Mouse (Mus musculus) adrenal gland, postnatal 25 days (tissue): ENCODE results near the gene Zfp672. TPM values are rescaled to one million over a fixed set of nuclear protein-coding genes. Genes with fewer than 3 reads are reported as not detected.

Experiments
- DNase-seq: peaks from one replicate; pipeline ENCODE4 v3.0.0; 2021; ENCODE audit warnings: mixed read lengths
- total RNA-seq: library from RNA; stranded (reverse); gene quantifications from 2 replicates; pipeline ENCODE4 v1.2.3, GENCODE M21; 2021

Gene Zfp672
- total RNA-seq, 1 experiment from 2014 or later = 53.1 TPM

DNA sequence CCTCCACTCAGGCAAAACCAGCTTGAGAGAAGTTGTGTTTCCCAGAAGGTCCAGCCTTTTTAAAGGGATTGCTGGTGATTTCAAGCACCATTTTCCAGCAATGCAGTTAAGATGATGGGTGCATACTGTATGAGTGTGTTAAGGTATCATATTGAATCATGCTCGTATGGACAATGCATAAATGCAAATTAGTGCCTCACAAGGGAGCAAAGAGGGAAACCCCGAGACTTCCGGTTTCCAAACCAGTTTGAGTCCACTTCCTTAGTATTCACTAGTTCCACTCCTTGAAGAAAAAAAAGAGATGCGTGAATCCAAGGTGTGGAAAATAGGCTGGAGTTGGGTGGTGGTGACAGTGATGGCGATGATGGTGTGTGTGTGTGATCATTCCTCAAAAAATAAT lies 47.6 kb downstream of the Zfp672 start:
- no peak for DNase-seq

DNA sequence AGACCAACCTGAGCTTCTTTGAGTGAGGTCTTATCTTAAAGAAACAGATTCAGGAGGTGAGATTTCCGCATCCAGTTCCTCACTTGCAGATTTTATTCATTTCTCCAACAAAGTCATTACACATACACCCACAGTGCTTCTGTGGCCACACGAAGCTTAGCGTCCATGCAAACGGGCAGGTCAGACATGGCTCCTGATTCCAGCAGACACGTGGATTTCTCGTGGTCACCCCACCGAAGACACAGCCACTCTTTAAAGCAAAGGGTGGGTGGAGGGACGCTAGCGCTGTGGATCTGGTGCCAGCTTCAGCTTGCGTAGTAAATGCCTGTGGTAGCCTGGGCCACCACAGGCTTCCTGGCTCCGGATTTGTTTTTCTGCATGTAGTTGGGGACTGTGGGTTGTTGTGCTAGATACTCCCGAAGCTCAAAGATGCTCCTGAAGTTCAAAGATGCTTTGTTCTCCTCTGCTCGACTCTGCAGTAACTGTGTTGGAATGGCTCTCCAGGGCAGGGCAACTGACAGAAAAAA lies 48.1 kb downstream of the Zfp672 start:
- no peak for DNase-seq

DNA sequence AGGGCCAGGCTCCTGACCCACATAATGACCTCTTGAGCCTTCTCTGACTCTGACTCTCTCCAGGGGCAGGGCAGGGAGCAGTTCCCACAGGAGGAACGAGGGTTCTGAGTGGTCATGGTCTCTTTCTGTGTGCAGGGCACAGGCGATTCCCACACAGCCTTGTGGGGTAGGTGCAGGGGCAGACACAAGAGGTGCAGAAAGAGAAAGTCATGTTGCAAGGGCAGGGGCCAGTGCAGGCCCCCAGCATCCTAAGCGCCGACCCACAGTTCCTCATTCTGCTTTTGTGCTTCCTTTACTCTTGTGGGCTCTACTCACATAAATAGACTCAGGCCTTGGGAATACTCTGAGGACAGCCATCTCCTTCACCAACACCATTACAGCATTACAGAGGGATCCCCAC lies 54.4 kb downstream of the Zfp672 start:
- no peak for DNase-seq

DNA sequence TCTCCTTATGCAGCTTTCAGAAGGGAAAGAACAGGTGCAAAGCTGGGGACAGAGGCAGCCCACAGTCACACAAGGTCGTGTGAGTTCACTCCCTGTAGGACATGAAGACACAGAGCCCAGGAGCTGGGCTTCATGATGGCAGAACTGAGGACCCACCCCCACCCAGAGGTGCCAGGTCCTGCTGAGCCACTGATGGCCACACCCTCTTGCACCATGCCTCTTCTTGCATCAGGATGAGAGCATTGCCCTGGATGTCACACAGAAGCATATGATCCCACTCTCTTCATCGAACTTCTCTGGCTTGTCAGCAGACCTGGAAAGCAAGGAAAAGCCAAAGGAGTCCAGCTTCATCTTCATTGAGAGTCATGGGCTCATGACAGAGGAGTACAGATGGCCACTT lies 55.6 kb downstream of the Zfp672 start, which contains the start of gene 4930438A08Rik:
Gene 4930438A08Rik, plus strand, starts transcription at position 228 of the 400 bp plus-strand sequence.
- DNase-seq = no peak

DNA sequence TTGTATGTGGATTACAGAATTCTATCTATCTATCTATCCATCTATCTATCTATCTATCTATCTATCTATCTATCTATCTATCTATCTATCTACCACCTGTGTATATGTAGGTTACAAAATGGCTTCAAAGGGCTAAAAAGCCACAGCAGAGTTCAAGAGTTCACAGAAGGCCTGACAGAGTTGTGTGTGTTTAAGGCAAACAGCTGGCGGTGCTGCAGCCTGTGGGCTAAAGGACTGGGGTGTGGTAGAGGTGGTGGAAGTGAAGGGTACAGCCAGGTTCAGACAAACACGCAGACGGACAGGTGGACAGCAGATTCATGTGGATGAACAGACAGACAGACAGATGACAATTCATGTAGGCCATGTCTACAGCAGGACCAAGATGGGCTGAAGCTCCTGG lies 61.9 kb downstream of the Zfp672 start:
- no peak for DNase-seq

Other genes starting within 250 kb of the Zfp672 start
- 1.0 and 1.7 TPM in 2 replicates for gene Gm12248, start 237.2 kb downstream of the Zfp672 start, total RNA-seq
- gene Cnot8, start 226.2 kb downstream of the Zfp672 start, total RNA-seq = 54.1 and 65.5 TPM in 2 replicates
- 23.3 and 26.5 TPM in 2 replicates for gene Gemin5, start 161.8 kb downstream of the Zfp672 start, total RNA-seq
- 70.7 and 72.0 TPM in 2 replicates for gene Mrpl22, start 158.7 kb downstream of the Zfp672 start, total RNA-seq
- gene Igtp, start 130.8 kb downstream of the Zfp672 start, total RNA-seq = 8.8 and 11.8 TPM in 2 replicates
- gene Irgm2, start 130.7 kb downstream of the Zfp672 start, total RNA-seq = 10.6 and 14.0 TPM in 2 replicates
- not detected in 2 replicates for gene 4930438A08Rik, start 55.5 kb downstream of the Zfp672 start, total RNA-seq
- 14.4 and 17.3 TPM in 2 replicates for gene Zfp692, start 23.3 kb downstream of the Zfp672 start, total RNA-seq
- gene Sh3bp5l, start 385 bp upstream of the Zfp672 start, total RNA-seq = 41.7 and 64.5 TPM in 2 replicates
- not detected in 2 replicates for gene Lypd8, start 48.7 kb upstream of the Zfp672 start, total RNA-seq
- gene 1810065E05Rik, start 90.8 kb upstream of the Zfp672 start, total RNA-seq = not detected in 2 replicates
- not detected in 2 replicates for gene Gm12253, start 102.2 kb upstream of the Zfp672 start, total RNA-seq
- not detected in 2 replicates for gene Lypd9, start 122.6 kb upstream of the Zfp672 start, total RNA-seq
- gene Olfr30, start 131.9 kb upstream of the Zfp672 start, total RNA-seq = not detected in 2 replicates
- not detected in 2 replicates for gene Olfr332, start 162.2 kb upstream of the Zfp672 start, total RNA-seq
- not detected in 2 replicates for gene Olfr331, start 172.2 kb upstream of the Zfp672 start, total RNA-seq
- 1.5 TPM in 1 of 2 replicates, not detected in the other for gene Olfr330, start 204.5 kb upstream of the Zfp672 start, total RNA-seq
- 1.2 TPM in 1 of 2 replicates, not detected in the other for gene Olfr329-ps, start 216.1 kb upstream of the Zfp672 start, total RNA-seq
- 0.36 TPM in 1 of 2 replicates, not detected in the other for gene Olfr328, start 225.3 kb upstream of the Zfp672 start, total RNA-seq
- gene Olfr224, start 240.2 kb upstream of the Zfp672 start, total RNA-seq = not detected in 2 replicates
- not detected in 2 replicates for gene Olfr325, start 247.4 kb upstream of the Zfp672 start, total RNA-seq